Mouse (Mus musculus) C2C12 (cell line): ENCODE measurements around the gene Rd3l.

ENCODE experiments used
- CTCF ChIP-seq: IDR thresholded peaks from one replicate; pipeline ENCODE4 v1.5.1; 2011; ENCODE audit not compliant: control insufficient read depth, insufficient read depth, insufficient read length
- MYOD1 ChIP-seq: IDR thresholded peaks from one replicate; pipeline ENCODE4 v1.6.1; 2011; ENCODE audit warnings: low read depth; ENCODE audit not compliant: control insufficient read depth, insufficient read length
- USF1 ChIP-seq: IDR thresholded peaks from one replicate; pipeline ENCODE4 v1.6.1; 2011; ENCODE audit warnings: low read depth, mild to moderate bottlenecking, control low read depth, moderate library complexity

GRCm38 (mm10) chr12:112023306-112023705 lies 42.2 kb upstream of the Rd3l start:
- TF ChIP-seq CTCF, result no peak
- TF ChIP-seq USF1, result no peak
- no peak for TF ChIP-seq MYOD1
